Mouse (Mus musculus) liver, embryonic 16.5 days (tissue): Measurements from ENCODE around the gene Pank1. TPM values are rescaled to one million over a fixed set of nuclear protein-coding genes. Genes with fewer than 3 reads are reported as not detected.

ENCODE experiments used
- ATAC-seq: fragments of 200-750 bp; cut with Nextera tagmentation; 2 replicates; pipeline ENCODE4 v1.8.0; 2017; ENCODE audit warnings: low read depth, mild to moderate bottlenecking, moderate number of reproducible peaks, moderate library complexity
- H3K27ac ChIP-seq: fragments of 300-500 bp; sonication (generic); 2 replicates; pipeline ENCODE4 v1.5.1; 2014; ENCODE audit warnings: mild to moderate bottlenecking, low read length
- H3K27me3 ChIP-seq: fragments of 300-500 bp; sonication (generic); 2 replicates; pipeline ENCODE4 v1.6.1; 2014; ENCODE audit warnings: low read depth, low read length, mixed read lengths; ENCODE audit not compliant: control insufficient read depth, insufficient read depth
- H3K36me3 ChIP-seq: fragments of 300-500 bp; sonication (generic); 2 replicates; pipeline ENCODE4 v1.6.1; 2014; ENCODE audit warnings: mild to moderate bottlenecking; ENCODE audit not compliant: control insufficient read depth, insufficient read depth
- H3K4me1 ChIP-seq: fragments of 300-500 bp; sonication (generic); 2 replicates; pipeline ENCODE4 v1.6.1; 2014; ENCODE audit warnings: low read depth, low read length, mixed read lengths; ENCODE audit not compliant: control insufficient read depth
- H3K4me2 ChIP-seq: fragments of 300-500 bp; sonication (generic); 2 replicates; pipeline ENCODE4 v1.6.1; 2014; ENCODE audit warnings: low read depth, low read length, mixed read lengths
- H3K4me3 ChIP-seq: fragments of 300-500 bp; sonication (generic); 2 replicates; pipeline ENCODE4 v1.5.1; 2014; ENCODE audit warnings: low read depth, mild to moderate bottlenecking, low read length
- H3K9ac ChIP-seq: fragments of 300-500 bp; sonication (generic); 2 replicates; pipeline ENCODE4 v1.6.1; 2014; ENCODE audit warnings: low read depth, low read length
- H3K9me3 ChIP-seq: fragments of 300-500 bp; sonication (generic); replicated peaks from 2 replicates; pipeline ENCODE4 v1.6.1; 2016; ENCODE audit warnings: low read length; ENCODE audit not compliant: control insufficient read depth
- WGBS: fragments of 180-500 bp; shearing (Covaris S2); extraction: QIAGEN DNeasy Blood & Tissue Kit; methylation state at CpG from one replicate; pipeline ENCODE4 v1.1.7; 2014; ENCODE audit not compliant: insufficient replicate concordance; 5-methylcytosine and 5-hydroxymethylcytosine counted together
- polyA plus RNA-seq: library from polyadenylated mRNA; unstranded; fragments of >200 nt; fragmentation: Nextera tagmentation; extraction: Ambion mirVana; gene quantifications from 2 replicates; pipeline ENCODE4 v1.2.1, GENCODE M21; 2015

The Pank1 gene
- polyA plus RNA-seq, 1 experiment from 2014 or later: 10.7 TPM

- 34% methylated on average over 7 of the region's 7 CpGs for WGBS
- H3K4me2 ChIP-seq: no peak overlapping the region
- no peak overlapping the region for H3K9ac ChIP-seq
- no peak overlapping the region for H3K27ac ChIP-seq
- ATAC-seq: no peak
- no peaks in the 10 kb centered on the region for H3K9me3 ChIP-seq
- no peaks in the 10 kb centered on the region for H3K36me3 ChIP-seq
- H3K4me3 ChIP-seq: no peak overlapping the region
- no peaks in the 10 kb centered on the region for H3K4me1 ChIP-seq
- H3K27me3 ChIP-seq: no peaks in the 10 kb centered on the region
Observed at GRCm38 (mm10) chr19:34905424-34905823, 26.2 kb upstream of the Pank1 start.

GRCm38 (mm10) chr19:34904032-34904431 is 24.8 kb upstream of the Pank1 start:
- WGBS: 74% methylated on average over 5 of the region's 5 CpGs
- Histone ChIP-seq H3K27ac (no peak overlapping the region), H3K27me3 (no peaks in the 10 kb centered on the region), H3K36me3 (no peaks in the 10 kb centered on the region), H3K9ac (no peak overlapping the region), H3K9me3 (no peaks in the 10 kb centered on the region), H3K4me3 (no peak overlapping the region), H3K4me1 (no peaks in the 10 kb centered on the region), H3K4me2 (no peak overlapping the region)
- no peak for ATAC-seq

GRCm38 (mm10) chr19:34901735-34902134 is 22.5 kb upstream of the Pank1 start:
- Histone ChIP-seq H3K4me1 (no peaks in the 10 kb centered on the region), H3K9me3 (no peaks in the 10 kb centered on the region), H3K36me3 (no peaks in the 10 kb centered on the region), H3K27me3 (no peaks in the 10 kb centered on the region), H3K4me2 (no peak overlapping the region), H3K4me3 (no peak overlapping the region), H3K27ac (no peak overlapping the region), H3K9ac (no peak overlapping the region)
- ATAC-seq: no peak
- WGBS: 65% methylated on average over 2 of the region's 2 CpGs

- Histone ChIP-seq H3K9me3 (no peaks in the 10 kb centered on the region), H3K36me3 (no peaks in the 10 kb centered on the region), H3K27me3 (no peaks in the 10 kb centered on the region), H3K4me2 (no peak overlapping the region), H3K4me1 (no peaks in the 10 kb centered on the region), H3K4me3 (no peak overlapping the region), H3K27ac (no peak overlapping the region), H3K9ac (no peak overlapping the region)
- 83% methylated on average over 7 of the region's 7 CpGs for WGBS
- ATAC-seq: no peak
Observed at GRCm38 (mm10) chr19:34901266-34901665, 22.0 kb upstream of the Pank1 start.

- Histone ChIP-seq H3K36me3 (no peaks in the 10 kb centered on the region), H3K27ac (no peak overlapping the region), H3K9me3 (no peaks in the 10 kb centered on the region), H3K4me3 (no peak overlapping the region), H3K9ac (no peak overlapping the region), H3K4me2 (no peak overlapping the region), H3K27me3 (no peaks in the 10 kb centered on the region), H3K4me1 (no peaks in the 10 kb centered on the region)
- no peak for ATAC-seq
- 74% methylated on average over 4 of the region's 4 CpGs for WGBS
Observed at GRCm38 (mm10) chr19:34898941-34899340, 19.7 kb upstream of the Pank1 start.

GRCm38 (mm10) chr19:34897082-34897965 is 18.1 kb upstream of the Pank1 start:
- no peak overlapping the region for H3K4me2 ChIP-seq
- no peak overlapping the region for H3K27ac ChIP-seq
- WGBS: 74% methylated on average over 15 of the region's 15 CpGs
- no peaks in the 10 kb centered on the region for H3K27me3 ChIP-seq
- ATAC-seq: no peak
- H3K4me3 ChIP-seq: no peak overlapping the region
- no peaks in the 10 kb centered on the region for H3K4me1 ChIP-seq
- H3K36me3 ChIP-seq: no peaks in the 10 kb centered on the region
- no peaks in the 10 kb centered on the region for H3K9me3 ChIP-seq
- H3K9ac ChIP-seq: no peak overlapping the region

- 32% methylated on average over 4 of the region's 4 CpGs for whole genome bisulfite sequencing
- H3K4me3 ChIP-seq: no peak overlapping the region
- no peak for ATAC-seq
- no peaks in the 10 kb centered on the region for H3K9me3 ChIP-seq
- no peak overlapping the region for H3K4me2 ChIP-seq
- H3K27ac ChIP-seq: no peak overlapping the region
- H3K4me1 ChIP-seq: no peaks in the 10 kb centered on the region
- no peak overlapping the region for H3K9ac ChIP-seq
- H3K27me3 ChIP-seq: no peaks in the 10 kb centered on the region
- H3K36me3 ChIP-seq: no peaks in the 10 kb centered on the region
Observed at GRCm38 (mm10) chr19:34895082-34895481, 15.8 kb upstream of the Pank1 start.

GRCm38 (mm10) chr19:34891590-34891989 is 12.3 kb upstream of the Pank1 start:
- H3K27ac ChIP-seq: no peak overlapping the region
- 50% methylated on average over 1 of the region's 1 CpGs for WGBS
- no peak overlapping the region for H3K4me3 ChIP-seq
- no peaks in the 10 kb centered on the region for H3K27me3 ChIP-seq
- no peak overlapping the region for H3K9ac ChIP-seq
- no peaks in the 10 kb centered on the region for H3K4me1 ChIP-seq
- H3K4me2 ChIP-seq: no peak overlapping the region
- ATAC-seq: no peak
- H3K36me3 ChIP-seq: no peaks in the 10 kb centered on the region
- H3K9me3 ChIP-seq: no peaks in the 10 kb centered on the region

- no peak overlapping the region for H3K4me3 ChIP-seq
- no peak overlapping the region for H3K4me2 ChIP-seq
- H3K36me3 ChIP-seq: no peaks in the 10 kb centered on the region
- no peaks in the 10 kb centered on the region for H3K9me3 ChIP-seq
- H3K9ac ChIP-seq: no peak overlapping the region
- no peaks in the 10 kb centered on the region for H3K27me3 ChIP-seq
- 45% methylated on average over 3 of the region's 3 CpGs for WGBS
- no peak for ATAC-seq
- H3K27ac ChIP-seq: no peak overlapping the region
- no peaks in the 10 kb centered on the region for H3K4me1 ChIP-seq
Observed at GRCm38 (mm10) chr19:34890981-34891380, 11.7 kb upstream of the Pank1 start.
